16 mouse cellular contexts compared by ENCODE assay signal in genomic region chr5:122690486-122690885, GRCm38 (mm10).
"Had no signal": no experiment of that assay in that cellular context is flagged by ENCODE, and none has a peak within 500 bp of the region (broad histone marks: within the 10 kb centered on the region; RNA-seq: fewer than 3 reads in every experiment).

No protein-coding gene starts in this region.

- DNase-seq: kidney, adult 11 months; kidney, adult 9 months; kidney, postnatal 36 days; layer of hippocampus, adult 9-11 months; layer of hippocampus, postnatal 36 days; lung, adult 18-20 months; lung, postnatal 36 days; midbrain, embryonic 14.5 days; right cerebral cortex, adult 18-20 months; right cerebral cortex, postnatal 25 days had no signal

- H3K9ac ChIP-seq: limb, embryonic 12.5 days; neural tube, embryonic 15.5 days had no signal

- H3K27ac ChIP-seq: kidney, postnatal 0 days; limb, embryonic 12.5 days; midbrain, embryonic 10.5 days; neural tube, embryonic 15.5 days; stomach, postnatal 0 days had no signal

- H3K36me3 ChIP-seq: limb, embryonic 12.5 days; midbrain, embryonic 10.5 days; neural tube, embryonic 15.5 days had no signal

- H3K9me3 ChIP-seq: limb, embryonic 12.5 days; midbrain, embryonic 10.5 days; neural tube, embryonic 15.5 days had no signal

- H3K4me2 ChIP-seq: limb, embryonic 12.5 days; neural tube, embryonic 15.5 days had no signal

- H3K4me1 ChIP-seq: limb, embryonic 12.5 days had no signal

- H3K4me3 ChIP-seq: limb, embryonic 12.5 days; midbrain, embryonic 10.5 days; myocyte; neural tube, embryonic 15.5 days had no signal

- H3K27me3 ChIP-seq: limb, embryonic 12.5 days; neural tube, embryonic 15.5 days had no signal
